Mouse (Mus musculus): ENCODE measurements around the gene Herc4. TPM values are rescaled to one million over a fixed set of nuclear protein-coding genes. Genes with fewer than 3 reads are reported as not detected.
"Not testable (repeated sequence)": the region's sequence is repeated elsewhere in the genome, so short reads cannot be mapped to it uniquely, and the experiment has no call there.

The Herc4 gene
- polyA plus RNA-seq, 1 experiment from 2014 or later, result 27.7 TPM

DNA sequence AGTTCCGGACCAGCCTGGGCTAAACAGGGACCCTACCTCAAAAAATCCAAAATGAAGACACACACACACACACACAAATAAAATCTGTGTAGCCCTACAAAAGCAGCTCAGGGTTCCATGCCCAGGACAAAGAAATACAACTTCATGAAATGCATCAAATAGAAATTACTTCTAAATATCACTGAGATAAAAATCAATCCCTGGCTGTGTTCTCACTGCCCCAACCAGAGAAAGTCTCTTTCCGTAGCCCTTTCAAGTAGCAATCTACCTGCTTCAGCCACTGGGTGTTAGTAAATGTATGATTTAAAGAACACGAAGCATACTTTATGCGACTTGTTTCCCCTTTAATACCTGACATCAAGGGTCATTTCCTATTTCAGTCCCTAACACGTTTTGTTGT is 93.7 kb downstream of the Herc4 start:
- Histone ChIP-seq H3K36me3 (ENCODE audit: control insufficient read depth, insufficient read depth, low read length) (no peaks in the 10 kb centered on the region), H3K4me3 (ENCODE audit: low read length) (peak overlapping the region; percentile 74), H3K9me3 (ENCODE audit: control insufficient read depth, low read length) (no peaks in the 10 kb centered on the region), H3K4me2 (ENCODE audit: low read depth, low read length) (peak overlapping the region; percentile 92), H3K9ac (ENCODE audit: low read depth, low read length) (peak overlapping the region; percentile 30; the same call in 1 of the 2 replicates), H3K4me1 (ENCODE audit: control insufficient read depth, insufficient read depth, low read length) (peaks cover 9% of the 10 kb centered on the region; the same call in 1 of the 2 replicates), H3K27ac (ENCODE audit: low read length) (no peak overlapping the region), H3K27me3 (replicated peaks; ENCODE audit: control insufficient read depth, insufficient read depth, low read length) (no peaks in the 10 kb centered on the region)
- WGBS, result 31% methylated on average over 5 of the region's 5 CpGs
- ATAC-seq, result no peak

DNA sequence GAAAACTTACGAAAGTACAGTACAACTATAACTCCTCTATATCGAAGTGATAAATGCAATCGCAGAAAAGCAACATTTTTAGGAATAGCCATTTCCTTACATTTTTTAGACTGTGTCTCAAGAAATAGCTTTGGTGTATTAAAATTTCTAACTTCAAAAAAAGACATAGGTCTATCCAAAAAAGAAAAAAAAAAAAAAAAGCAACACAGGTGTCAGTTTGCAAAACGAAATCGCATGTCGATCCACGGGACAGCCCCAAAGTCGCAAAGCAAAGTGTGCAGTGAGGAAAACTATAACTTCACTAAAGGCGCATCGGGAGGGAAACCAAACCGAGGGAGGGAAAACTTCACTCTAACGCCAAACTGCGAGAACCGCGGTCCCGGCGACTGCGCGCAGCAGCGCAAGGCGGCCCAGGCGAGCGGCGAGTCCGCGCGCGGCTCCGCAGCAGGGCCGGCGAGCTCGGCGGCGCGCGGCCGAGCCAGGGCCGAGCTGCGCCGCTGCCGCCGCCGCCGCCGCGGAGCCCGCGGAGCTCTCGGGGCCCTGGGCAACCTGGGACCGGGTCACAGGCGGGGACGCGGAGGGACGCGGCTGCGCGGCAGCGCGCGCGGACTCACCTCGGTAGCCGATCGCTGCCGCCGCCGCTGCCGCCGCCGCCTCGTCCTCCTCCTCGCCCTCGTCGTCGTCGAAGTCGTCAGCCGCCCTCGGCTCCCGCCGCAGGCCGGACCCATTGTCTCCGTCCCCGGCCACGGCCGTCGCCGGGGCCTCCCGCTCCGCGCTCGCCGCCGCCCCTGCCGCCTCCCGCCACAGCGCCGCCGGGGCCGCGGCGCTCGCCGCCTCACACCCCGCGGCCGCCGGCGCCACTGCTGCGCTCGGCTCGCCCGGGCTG is 94.6 kb downstream of the Herc4 start:
- WGBS, result under 1% methylated on average over 87 of the region's 113 CpGs
- H3K4me3 ChIP-seq (ENCODE audit: low read length), result peak overlapping the region; percentile 74
- no peaks in the 10 kb centered on the region for H3K9me3 ChIP-seq (ENCODE audit: control insufficient read depth, low read length)
- H3K9ac ChIP-seq (ENCODE audit: low read depth, low read length), result peak overlapping the region; percentile 93
- peak overlapping the region; percentile 92 for H3K4me2 ChIP-seq (ENCODE audit: low read depth, low read length)
- H3K27ac ChIP-seq (ENCODE audit: low read length), result peak overlapping the region; percentile 89
- H3K4me1 ChIP-seq (ENCODE audit: control insufficient read depth, insufficient read depth, low read length), result peaks cover 9% of the 10 kb centered on the region; the same call in 1 of the 2 replicates
- H3K27me3 ChIP-seq (replicated peaks; ENCODE audit: control insufficient read depth, insufficient read depth, low read length), result no peaks in the 10 kb centered on the region
- H3K36me3 ChIP-seq (ENCODE audit: control insufficient read depth, insufficient read depth, low read length), result no peaks in the 10 kb centered on the region
- ATAC-seq, result peak; percentile 86

DNA sequence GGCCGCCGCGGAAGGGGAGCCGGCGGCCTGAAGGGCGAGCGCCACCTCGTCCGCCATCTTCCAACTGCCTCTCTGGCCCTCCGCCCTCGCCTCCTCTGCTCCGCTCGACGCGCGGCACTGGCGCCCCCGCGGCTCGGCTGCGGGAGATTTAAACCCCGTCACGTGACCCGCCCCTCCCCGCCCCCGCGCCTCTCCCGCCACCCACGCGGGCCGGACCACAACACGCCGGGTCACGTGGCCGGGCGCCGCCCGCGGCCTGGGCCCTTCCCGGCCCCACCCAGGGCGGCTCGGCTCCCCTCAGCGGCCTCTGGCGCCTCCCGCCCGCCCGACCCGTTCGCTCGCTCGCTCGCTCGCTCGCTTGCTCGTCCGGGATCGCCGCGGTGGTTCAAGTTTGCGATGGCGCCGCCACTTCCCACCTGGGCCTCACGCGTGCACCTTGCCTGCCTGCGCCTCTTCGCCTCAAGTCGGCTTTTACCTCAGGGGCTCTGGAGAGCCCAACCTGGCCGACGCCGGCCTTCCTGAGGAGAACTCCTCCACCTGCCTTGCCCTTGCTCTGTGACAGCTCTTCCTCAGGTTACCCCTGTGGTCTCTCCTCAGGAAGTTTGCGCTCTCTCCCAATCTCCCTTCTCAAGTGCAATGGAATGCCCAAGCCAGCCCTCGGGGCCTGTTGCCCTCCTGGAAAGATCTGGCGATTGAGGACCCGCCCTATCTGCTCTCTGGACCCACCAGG is 95.5 kb downstream of the Herc4 start:
- ATAC-seq, result peak; percentile 98
- Histone ChIP-seq H3K27me3 (replicated peaks; ENCODE audit: control insufficient read depth, insufficient read depth, low read length) (no peaks in the 10 kb centered on the region), H3K4me1 (ENCODE audit: control insufficient read depth, insufficient read depth, low read length) (peaks cover 9% of the 10 kb centered on the region; the same call in 1 of the 2 replicates), H3K4me3 (ENCODE audit: low read length) (peak overlapping the region; percentile 74), H3K9ac (ENCODE audit: low read depth, low read length) (peak overlapping the region; percentile 93), H3K27ac (ENCODE audit: low read length) (peak overlapping the region; percentile 89), H3K9me3 (ENCODE audit: control insufficient read depth, low read length) (no peaks in the 10 kb centered on the region), H3K4me2 (ENCODE audit: low read depth, low read length) (peak overlapping the region; percentile 92), H3K36me3 (ENCODE audit: control insufficient read depth, insufficient read depth, low read length) (no peaks in the 10 kb centered on the region)
- WGBS, result 1% methylated on average over 47 of the region's 74 CpGs

DNA sequence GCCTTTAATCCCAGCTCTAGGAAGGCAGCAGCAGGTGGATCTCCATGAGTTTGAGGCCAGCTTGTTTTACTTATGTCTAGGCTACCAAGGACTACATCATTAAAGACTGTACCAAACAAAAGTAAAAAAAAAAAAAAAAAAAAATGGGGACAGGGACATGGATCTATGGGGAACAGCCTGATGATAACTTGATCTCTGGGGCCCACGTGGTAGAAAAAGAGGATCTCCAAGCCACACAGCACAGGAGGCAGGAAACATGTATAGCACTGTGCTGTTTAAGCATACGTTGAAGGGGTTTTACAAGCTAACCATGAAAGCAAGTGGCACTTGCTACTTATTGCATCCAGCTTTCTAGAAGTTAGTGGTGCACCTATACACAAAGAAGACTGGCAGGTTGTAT is 97.7 kb downstream of the Herc4 start:
- no peak overlapping the region for H3K4me2 ChIP-seq (ENCODE audit: low read depth, low read length)
- H3K36me3 ChIP-seq (ENCODE audit: control insufficient read depth, insufficient read depth, low read length), result no peaks in the 10 kb centered on the region
- no peak overlapping the region for H3K9ac ChIP-seq (ENCODE audit: low read depth, low read length)
- H3K9me3 ChIP-seq (ENCODE audit: control insufficient read depth, low read length), result 0 out of 2 replicates have a peak, but pooled peaks cover 4% of the 10 kb centered on the region
- ATAC-seq, result no peak
- no peaks in the 10 kb centered on the region for H3K27me3 ChIP-seq (replicated peaks; ENCODE audit: control insufficient read depth, insufficient read depth, low read length)
- 86% methylated on average over 2 of the region's 2 CpGs for WGBS
- no peak overlapping the region for H3K4me3 ChIP-seq (ENCODE audit: low read length)
- no peak overlapping the region for H3K27ac ChIP-seq (ENCODE audit: low read length)
- peaks cover 9% of the 10 kb centered on the region; the same call in 1 of the 2 replicates for H3K4me1 ChIP-seq (ENCODE audit: control insufficient read depth, insufficient read depth, low read length)

DNA sequence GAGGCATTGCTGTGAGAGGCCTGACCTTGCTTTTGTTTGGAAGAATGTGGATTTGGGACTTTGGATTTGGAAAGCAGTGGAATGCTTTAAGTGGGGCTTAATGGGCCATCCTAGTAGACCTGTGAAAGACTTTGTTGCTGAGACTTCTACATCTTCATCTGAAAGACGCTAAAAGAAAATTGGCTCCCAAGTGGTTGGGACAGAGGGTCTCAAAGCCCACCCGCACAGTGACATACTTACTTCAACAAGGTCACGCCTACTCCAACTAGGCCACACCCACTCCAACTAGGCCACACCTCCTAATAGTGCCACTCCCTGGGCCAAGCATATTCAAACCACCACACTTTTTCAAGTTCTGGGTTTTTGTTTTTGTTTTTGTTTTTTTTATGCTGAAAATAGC is 101.1 kb downstream of the Herc4 start:
- no peak overlapping the region for H3K9ac ChIP-seq (ENCODE audit: low read depth, low read length)
- H3K4me3 ChIP-seq (ENCODE audit: low read length), result no peak overlapping the region
- no peak for ATAC-seq
- H3K9me3 ChIP-seq (ENCODE audit: control insufficient read depth, low read length), result 0 out of 2 replicates have a peak, but pooled peaks cover 4% of the 10 kb centered on the region
- H3K27me3 ChIP-seq (replicated peaks; ENCODE audit: control insufficient read depth, insufficient read depth, low read length), result no peaks in the 10 kb centered on the region
- WGBS, result 93% methylated on average over 3 of the region's 3 CpGs
- H3K36me3 ChIP-seq (ENCODE audit: control insufficient read depth, insufficient read depth, low read length), result no peaks in the 10 kb centered on the region
- H3K27ac ChIP-seq (ENCODE audit: low read length), result no peak overlapping the region
- no peaks in the 10 kb centered on the region for H3K4me1 ChIP-seq (ENCODE audit: control insufficient read depth, insufficient read depth, low read length)
- H3K4me2 ChIP-seq (ENCODE audit: low read depth, low read length), result no peak overlapping the region

DNA sequence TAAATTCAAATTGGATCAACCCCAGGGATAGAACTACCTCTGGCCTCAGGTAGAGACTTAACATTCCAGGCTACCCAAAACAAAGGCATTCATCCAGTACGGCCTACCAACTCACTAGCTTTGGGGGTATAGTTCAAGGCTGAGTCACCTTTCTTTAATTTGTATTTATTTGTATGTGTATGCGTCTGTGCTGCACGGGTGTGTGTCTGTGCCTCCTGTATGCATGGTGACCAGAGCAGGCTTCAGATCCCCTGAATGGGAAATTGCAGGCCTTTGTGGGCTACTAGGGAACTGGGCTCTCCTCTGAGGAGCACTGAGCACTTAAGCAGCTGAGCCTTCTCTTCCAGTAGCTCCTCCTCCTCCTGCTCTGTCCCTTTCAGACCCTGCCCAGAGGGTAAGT is 104.7 kb downstream of the Herc4 start:
- Histone ChIP-seq H3K4me3 (ENCODE audit: low read length) (no peak overlapping the region), H3K27ac (ENCODE audit: low read length) (no peak overlapping the region), H3K4me2 (ENCODE audit: low read depth, low read length) (no peak overlapping the region), H3K9me3 (ENCODE audit: control insufficient read depth, low read length) (peaks cover 4% of the 10 kb centered on the region; the same call in 1 of the 2 replicates), H3K4me1 (ENCODE audit: control insufficient read depth, insufficient read depth, low read length) (no peaks in the 10 kb centered on the region), H3K36me3 (ENCODE audit: control insufficient read depth, insufficient read depth, low read length) (no peaks in the 10 kb centered on the region), H3K27me3 (replicated peaks; ENCODE audit: control insufficient read depth, insufficient read depth, low read length) (no peaks in the 10 kb centered on the region), H3K9ac (ENCODE audit: low read depth, low read length) (no peak overlapping the region)
- WGBS, result 69% methylated on average over 3 of the region's 3 CpGs
- no peak for ATAC-seq

DNA sequence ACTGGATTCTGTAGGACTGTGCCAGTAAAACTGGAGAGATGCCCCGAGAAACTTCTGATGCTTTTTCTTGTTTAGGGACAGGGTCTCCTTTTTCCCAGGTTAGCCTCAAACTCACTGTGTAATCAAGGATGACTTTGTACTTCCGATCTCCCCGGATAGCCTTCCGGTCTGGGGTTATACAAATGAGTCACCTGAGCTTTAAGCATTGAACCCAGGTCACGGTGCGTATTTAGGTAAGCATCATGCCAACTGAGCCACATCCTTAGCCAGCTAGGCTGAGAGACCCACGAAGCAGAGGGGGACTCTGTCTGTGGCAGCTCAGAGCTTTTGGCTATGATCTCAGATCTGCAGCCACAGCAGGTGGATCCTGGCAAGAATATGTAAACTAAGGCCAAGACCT is 107.1 kb downstream of the Herc4 start:
- Histone ChIP-seq H3K27ac (ENCODE audit: low read length) (no peak overlapping the region), H3K27me3 (replicated peaks; ENCODE audit: control insufficient read depth, insufficient read depth, low read length) (no peaks in the 10 kb centered on the region), H3K36me3 (ENCODE audit: control insufficient read depth, insufficient read depth, low read length) (no peaks in the 10 kb centered on the region), H3K4me1 (ENCODE audit: control insufficient read depth, insufficient read depth, low read length) (no peaks in the 10 kb centered on the region), H3K9me3 (ENCODE audit: control insufficient read depth, low read length) (no peaks in the 10 kb centered on the region; the same call in 1 of the 2 replicates), H3K9ac (ENCODE audit: low read depth, low read length) (no peak overlapping the region), H3K4me2 (ENCODE audit: low read depth, low read length) (no peak overlapping the region), H3K4me3 (ENCODE audit: low read length) (no peak overlapping the region)
- no peak for ATAC-seq
- 90% methylated on average over 7 of the region's 7 CpGs for WGBS

DNA sequence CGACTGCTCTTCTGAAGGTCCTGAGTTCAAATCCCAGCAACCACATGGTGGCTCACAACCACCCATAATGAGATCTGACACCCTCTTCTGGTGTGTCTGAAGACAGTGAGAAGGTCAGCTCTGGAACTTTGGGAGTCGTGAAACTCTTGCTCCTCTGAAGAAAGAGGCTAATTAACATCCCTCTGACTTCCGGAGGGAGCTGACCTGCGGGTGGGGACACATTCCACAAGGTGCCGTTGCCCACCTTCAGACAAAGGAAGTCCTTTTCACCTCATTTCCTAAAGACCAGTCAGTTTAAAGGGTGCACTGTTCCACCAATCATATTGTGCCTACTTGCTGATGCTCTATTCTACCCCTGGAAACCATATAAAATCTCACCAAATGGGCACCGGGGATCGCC is 107.5 kb downstream of the Herc4 start:
- not testable (repeated sequence) for ATAC-seq
- 83% methylated on average over 7 of the region's 7 CpGs for WGBS

DNA sequence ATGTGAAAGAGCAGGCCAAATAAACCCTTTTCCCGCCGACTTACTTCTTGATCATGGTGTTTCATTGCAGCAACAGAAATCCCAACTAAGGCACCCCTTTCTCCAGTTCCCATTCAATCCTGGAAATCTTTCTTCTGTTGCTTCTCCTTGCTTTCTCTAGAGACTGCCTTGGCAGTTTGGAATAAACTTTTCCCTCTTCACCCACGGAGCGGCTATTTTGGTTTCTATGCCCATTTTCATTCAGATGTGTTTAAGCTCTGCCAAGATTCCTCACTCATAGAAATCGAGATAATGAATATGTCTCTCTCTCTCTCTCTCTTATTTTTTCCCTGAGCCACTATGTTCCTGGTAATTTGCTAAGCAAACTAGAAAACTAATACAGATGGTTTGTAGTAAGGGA is 108.5 kb downstream of the Herc4 start:
- H3K9me3 ChIP-seq (ENCODE audit: control insufficient read depth, low read length), result no peaks in the 10 kb centered on the region; the same call in 1 of the 2 replicates
- no peak for ATAC-seq
- H3K9ac ChIP-seq (ENCODE audit: low read depth, low read length), result no peak overlapping the region
- 82% methylated on average over 5 of the region's 5 CpGs for WGBS
- H3K4me3 ChIP-seq (ENCODE audit: low read length), result no peak overlapping the region
- H3K27ac ChIP-seq (ENCODE audit: low read length), result no peak overlapping the region
- no peaks in the 10 kb centered on the region for H3K36me3 ChIP-seq (ENCODE audit: control insufficient read depth, insufficient read depth, low read length)
- no peaks in the 10 kb centered on the region for H3K4me1 ChIP-seq (ENCODE audit: control insufficient read depth, insufficient read depth, low read length)
- H3K4me2 ChIP-seq (ENCODE audit: low read depth, low read length), result no peak overlapping the region
- H3K27me3 ChIP-seq (replicated peaks; ENCODE audit: control insufficient read depth, insufficient read depth, low read length), result no peaks in the 10 kb centered on the region

More for the DNA sequence above, 107.5 kb downstream of the Herc4 start:
- H3K4me2 ChIP-seq (ENCODE audit: low read depth, low read length); H3K36me3 ChIP-seq (ENCODE audit: control insufficient read depth, insufficient read depth, low read length); H3K4me1 ChIP-seq (ENCODE audit: control insufficient read depth, insufficient read depth, low read length); H3K27ac ChIP-seq (ENCODE audit: low read length); H3K27me3 ChIP-seq (replicated peaks; ENCODE audit: control insufficient read depth, insufficient read depth, low read length); H3K4me3 ChIP-seq (ENCODE audit: low read length); H3K9me3 ChIP-seq (ENCODE audit: control insufficient read depth, low read length); H3K9ac ChIP-seq (ENCODE audit: low read depth, low read length): not testable (repeated sequence)

Data from intestine, embryonic 16.5 days (tissue).